In genomic region chr5:136474086-136474485, GRCm38 (mm10) we compare ENCODE assay signal across 18 mouse cellular contexts.
DNase-seq lines count a peak whose midpoint lies in the region; ATAC-seq and TF ChIP-seq lines count a peak whose summit lies in the region.
"Had no signal": no experiment of that assay in that cellular context is flagged by ENCODE, and none has a peak within 500 bp of the region (broad histone marks: within the 10 kb centered on the region; RNA-seq: fewer than 3 reads in every experiment).

No protein-coding gene starts in this region.

- H3K4me3 ChIP-seq in heart, embryonic 12.5 days, result no peak overlapping the region
- H3K4me3 ChIP-seq in heart, postnatal 0 days (ENCODE audit: low read depth, low read length), result no peak overlapping the region
- H3K4me3 ChIP-seq in heart, adult 2 months, result no peak overlapping the region
- H3K4me3 ChIP-seq in embryonic facial prominence, embryonic 10.5 days, result no peak overlapping the region
- H3K4me3 ChIP-seq: embryonic facial prominence, embryonic 13.5 days; forebrain, embryonic 12.5 days; heart, embryonic 10.5 days; hindbrain, embryonic 10.5 days had no signal

- peak overlapping the region; percentile 54 for H3K27ac ChIP-seq in heart, embryonic 12.5 days (ENCODE audit: poor library complexity, severe bottlenecking)
- H3K27ac ChIP-seq in heart, postnatal 0 days (ENCODE audit: low read depth), result 0 out of 2 replicates have a peak overlapping the region, but pooled peaks have one; percentile 12
- H3K27ac ChIP-seq in heart, adult 2 months, result no peak overlapping the region; the same call in 1 of the 2 replicates
- H3K27ac ChIP-seq in embryonic facial prominence, embryonic 10.5 days (replicated peaks), result no peak overlapping the region
- H3K27ac ChIP-seq: embryonic facial prominence, embryonic 13.5 days; hindbrain, embryonic 10.5 days had no signal

- no peaks in the 10 kb centered on the region; the same call in 1 of the 2 replicates for H3K36me3 ChIP-seq in heart, embryonic 12.5 days
- H3K36me3 ChIP-seq in heart, postnatal 0 days (replicated peaks; ENCODE audit: control insufficient read depth, insufficient read depth, low read length), result 0 out of 2 replicates have a peak, but pooled peaks cover 3% of the 10 kb centered on the region
- peaks cover 9% of the 10 kb centered on the region for H3K36me3 ChIP-seq in heart, adult 2 months (ENCODE audit: control insufficient read depth, insufficient read depth, low read length)
- H3K36me3 ChIP-seq in embryonic facial prominence, embryonic 10.5 days (replicated peaks), result peaks cover 25% of the 10 kb centered on the region
- H3K36me3 ChIP-seq: embryonic facial prominence, embryonic 13.5 days; heart, embryonic 10.5 days had no signal

- H3K27me3 ChIP-seq in heart, embryonic 12.5 days (replicated peaks), result no peaks in the 10 kb centered on the region
- no peaks in the 10 kb centered on the region for H3K27me3 ChIP-seq in heart, postnatal 0 days (ENCODE audit: control insufficient read depth, insufficient read depth, low read length)
- no peaks in the 10 kb centered on the region for H3K27me3 ChIP-seq in heart, adult 2 months (ENCODE audit: control insufficient read depth, insufficient read depth, low read length)
- no peaks in the 10 kb centered on the region for H3K27me3 ChIP-seq in embryonic facial prominence, embryonic 10.5 days (replicated peaks; ENCODE audit: low read depth, poor library complexity, severe bottlenecking)
- H3K27me3 ChIP-seq: embryonic facial prominence, embryonic 13.5 days; forebrain, embryonic 12.5 days had no signal

- intact Hi-C loops in heart, adult 2 months (cut with DNase I), result no loop called here

- no peak for TF ChIP-seq EP300 in heart, postnatal 0 days (IDR thresholded peaks at IDR 0.05; ENCODE audit: low read depth)
- no peak for TF ChIP-seq EP300 in heart, adult 2 months (IDR thresholded peaks at IDR 0.05; ENCODE audit: insufficient read depth, low read depth, low read length)

- H3K4me2 ChIP-seq in heart, embryonic 12.5 days, result no peak overlapping the region
- H3K4me2 ChIP-seq in heart, postnatal 0 days (ENCODE audit: low read depth, low read length), result no peak overlapping the region
- H3K4me2 ChIP-seq: embryonic facial prominence, embryonic 13.5 days; forebrain, embryonic 12.5 days had no signal

- no peak for DNase-seq in heart, adult 9 months (ENCODE audit: low spot score in 2 of 2)
- DNase-seq in heart, postnatal 0 days (ENCODE audit: low spot score), result no peak
- no peak for DNase-seq in heart, adult 2 months
- DNase-seq in embryo, embryonic 10 days (ENCODE audit: low spot score), result peak; percentile 76
- peak; percentile 36 for DNase-seq in embryonic facial prominence, embryonic 10.5 days (ENCODE audit: low spot score)
- DNase-seq in B cell, adult 2 months, result no peak
- no peak for DNase-seq in retina, postnatal 1 day
- DNase-seq: cerebellum, adult 11 months; gastrocnemius, postnatal 10 days had no signal

- H3K4me1 ChIP-seq in heart, embryonic 12.5 days (replicated peaks), result peaks cover 87% of the 10 kb centered on the region
- peaks cover 68% of the 10 kb centered on the region for H3K4me1 ChIP-seq in heart, postnatal 0 days (ENCODE audit: control insufficient read depth, insufficient read depth)
- H3K4me1 ChIP-seq in heart, adult 2 months (ENCODE audit: control insufficient read depth, insufficient read depth, low read length), result peaks cover 15% of the 10 kb centered on the region
- H3K4me1 ChIP-seq in embryonic facial prominence, embryonic 10.5 days, result peaks cover 40% of the 10 kb centered on the region

- no peaks in the 10 kb centered on the region for H3K9me3 ChIP-seq in heart, embryonic 12.5 days (replicated peaks)
- H3K9me3 ChIP-seq in heart, postnatal 0 days (replicated peaks; ENCODE audit: control insufficient read depth, low read length), result no peaks in the 10 kb centered on the region
- H3K9me3 ChIP-seq in embryonic facial prominence, embryonic 10.5 days, result no peaks in the 10 kb centered on the region
- H3K9me3 ChIP-seq: embryonic facial prominence, embryonic 13.5 days; forebrain, embryonic 12.5 days; heart, embryonic 10.5 days; hindbrain, embryonic 10.5 days had no signal

- TF ChIP-seq CTCF in heart, postnatal 0 days (IDR thresholded peaks at IDR 0.05; ENCODE audit: low read depth), result no peak
- no peak for TF ChIP-seq CTCF in heart, adult 2 months (IDR thresholded peaks at IDR 0.05)

- 61% methylated on average over 3 of the region's 3 CpGs for WGBS in heart, embryonic 12.5 days
- WGBS in heart, postnatal 0 days, result 72% methylated on average over 3 of the region's 3 CpGs
- 81% methylated on average over 3 of the region's 3 CpGs for WGBS in heart, adult 2 months
- WGBS in embryonic facial prominence, embryonic 10.5 days, result 45% methylated on average over 3 of the region's 3 CpGs

- no peaks in the 10 kb centered on the region for H3K79me2 ChIP-seq in heart, adult 2 months (replicated peaks; ENCODE audit: control insufficient read depth, insufficient read depth, low read length)

- no peak for ATAC-seq in heart, embryonic 12.5 days (ENCODE audit: insufficient number of reproducible peaks, low FRiP score)
- ATAC-seq in heart, postnatal 0 days (ENCODE audit: insufficient read depth, low read depth), result no peak
- ATAC-seq: forebrain, embryonic 16.5 days; hindbrain, embryonic 16.5 days; inflammation-experienced regulatory T-cells, adult 6 months; intestine, postnatal 0 days had no signal

- H3K9ac ChIP-seq in heart, embryonic 12.5 days, result no peak overlapping the region
- no peak overlapping the region for H3K9ac ChIP-seq in heart, postnatal 0 days (replicated peaks; ENCODE audit: low read depth, low read length)
- no peak overlapping the region for H3K9ac ChIP-seq in heart, adult 2 months (ENCODE audit: low read depth, low read length)
- H3K9ac ChIP-seq: embryonic facial prominence, embryonic 13.5 days; forebrain, embryonic 12.5 days had no signal

- no peak for TF ChIP-seq POLR2A in heart, adult 2 months (IDR thresholded peaks at IDR 0.05; ENCODE audit: insufficient read depth, low read depth, low read length)

Comparison
In these comparisons a context has a peak if more than half of its experiments do, and no peak if none do; other contexts are left out.
1. H3K27ac ChIP-seq: peak in heart, embryonic 12.5 days (single experiment) and heart, postnatal 0 days (single experiment); none in heart, adult 2 months (single experiment) and embryonic facial prominence, embryonic 10.5 days (single experiment).
2. DNase-seq: peak in embryo, embryonic 10 days (single experiment) and embryonic facial prominence, embryonic 10.5 days (single experiment); none in heart, adult 9 months (0 of 2), heart, postnatal 0 days (single experiment), heart, adult 2 months (0 of 2), B cell, adult 2 months (0 of 2) and retina, postnatal 1 day (single experiment).